Mouse (Mus musculus) thymus, postnatal 0 days (tissue): ENCODE data around the gene Stx7. TPM values are rescaled to one million over a fixed set of nuclear protein-coding genes. Genes with fewer than 3 reads are reported as not detected.

Source experiments
- polyA plus RNA-seq: library from polyadenylated mRNA; unstranded; fragments of >200 nt; fragmentation: Nextera tagmentation; extraction: Ambion mirVana; gene quantifications from 2 replicates; pipeline ENCODE4 v1.2.1, GENCODE M21; 2015

Gene Stx7
- polyA plus RNA-seq, 1 experiment from 2014 or later: 67.7 TPM

Other genes starting within 250 kb of the Stx7 start
- gene Taar1, start 228.9 kb upstream of the Stx7 start, polyA plus RNA-seq: not detected in 2 replicates
- not detected in 2 replicates for gene Taar2, start 210.7 kb upstream of the Stx7 start, polyA plus RNA-seq
- gene Taar3, start 199.7 kb upstream of the Stx7 start, polyA plus RNA-seq: not detected in 2 replicates
- gene Taar4, start 188.8 kb upstream of the Stx7 start, polyA plus RNA-seq: not detected in 2 replicates
- not detected in 2 replicates for gene Taar5, start 178.6 kb upstream of the Stx7 start, polyA plus RNA-seq
- not detected in 2 replicates for gene Taar6, start 163.7 kb upstream of the Stx7 start, polyA plus RNA-seq
- gene Taar7a, start 155.8 kb upstream of the Stx7 start, polyA plus RNA-seq: not detected in 2 replicates
- gene Taar7b, start 149.4 kb upstream of the Stx7 start, polyA plus RNA-seq: not detected in 2 replicates
- not detected in 2 replicates for gene Taar7d, start 122.1 kb upstream of the Stx7 start, polyA plus RNA-seq
- gene Taar7e, start 111.7 kb upstream of the Stx7 start, polyA plus RNA-seq: not detected in 2 replicates
- gene Taar7f, start 99.8 kb upstream of the Stx7 start, polyA plus RNA-seq: not detected in 2 replicates
- gene Taar8a, start 72.8 kb upstream of the Stx7 start, polyA plus RNA-seq: not detected in 2 replicates
- not detected in 2 replicates for gene Taar8b, start 57.0 kb upstream of the Stx7 start, polyA plus RNA-seq
- not detected in 2 replicates for gene Taar8c, start 47.4 kb upstream of the Stx7 start, polyA plus RNA-seq
- not detected in 2 replicates for gene Taar9, start 39.8 kb upstream of the Stx7 start, polyA plus RNA-seq
- 0.96 and 1.2 TPM in 2 replicates for gene Moxd1, start 74.2 kb downstream of the Stx7 start, polyA plus RNA-seq